Mouse (Mus musculus) intestine, postnatal 0 days (tissue): ENCODE measurements around the gene Zfp609. TPM values are rescaled to one million over a fixed set of nuclear protein-coding genes. Genes with fewer than 3 reads are reported as not detected.

ENCODE experiments used
- ATAC-seq: fragments of 200-750 bp; cut with Nextera tagmentation; 2 replicates; pipeline ENCODE4 v1.8.0; 2017; ENCODE audit warnings: mild to moderate bottlenecking, moderate TSS enrichment, moderate library complexity
- H3K27ac ChIP-seq: fragments of 300-500 bp; sonication (generic); 2 replicates; pipeline ENCODE4 v1.5.1; 2014; ENCODE audit warnings: mild to moderate bottlenecking, low read depth, low read length, moderate library complexity
- H3K27me3 ChIP-seq: fragments of 300-500 bp; sonication (generic); replicated peaks from 2 replicates; pipeline ENCODE4 v1.6.1; 2014; ENCODE audit warnings: low read length, mixed read lengths; ENCODE audit not compliant: control insufficient read depth, insufficient read depth
- H3K36me3 ChIP-seq: fragments of 300-500 bp; sonication (generic); 2 replicates; pipeline ENCODE4 v1.6.1; 2014; ENCODE audit warnings: mild to moderate bottlenecking, moderate library complexity; ENCODE audit not compliant: control insufficient read depth, insufficient read depth
- H3K4me1 ChIP-seq: fragments of 300-500 bp; sonication (generic); replicated peaks from 2 replicates; pipeline ENCODE4 v1.6.1; 2014; ENCODE audit warnings: antibody characterized with exemption, low read length, mixed read lengths; ENCODE audit not compliant: control insufficient read depth, insufficient read depth
- H3K4me2 ChIP-seq: fragments of 300-500 bp; sonication (generic); replicated peaks from 2 replicates; pipeline ENCODE4 v1.6.1; 2014; ENCODE audit warnings: low read depth, mild to moderate bottlenecking, moderate library complexity
- H3K4me3 ChIP-seq: fragments of 300-500 bp; sonication (generic); 2 replicates; pipeline ENCODE4 v1.5.1; 2014; ENCODE audit warnings: low read depth, low read length
- H3K9ac ChIP-seq: fragments of 300-500 bp; sonication (generic); 2 replicates; pipeline ENCODE4 v1.6.1; 2014; ENCODE audit warnings: mild to moderate bottlenecking, low read depth, low read length
- H3K9me3 ChIP-seq: fragments of 300-500 bp; sonication (generic); 2 replicates; pipeline ENCODE4 v1.6.1; 2016; ENCODE audit warnings: mixed run types; ENCODE audit not compliant: control insufficient read depth
- CTCF ChIP-seq: sonication (generic); IDR thresholded peaks from 2 replicates; pipeline ENCODE4 v1.5.1; 2016; ENCODE audit warnings: low read depth, mild to moderate bottlenecking, control low read depth, antibody characterized with exemption, moderate library complexity
- WGBS: fragments of 180-500 bp; shearing (Covaris S2); extraction: QIAGEN DNeasy Blood & Tissue Kit; methylation state at CpG from one replicate; pipeline ENCODE4 v1.1.7; 2014; 5-methylcytosine and 5-hydroxymethylcytosine counted together
- polyA plus RNA-seq: library from polyadenylated mRNA; unstranded; fragments of >200 nt; fragmentation: Nextera tagmentation; extraction: Ambion mirVana; gene quantifications from 2 replicates; pipeline ENCODE4 v1.2.1, GENCODE M21; 2015

Gene Zfp609
- 3.1 and 3.7 TPM in 2 replicates for polyA plus RNA-seq

DNA sequence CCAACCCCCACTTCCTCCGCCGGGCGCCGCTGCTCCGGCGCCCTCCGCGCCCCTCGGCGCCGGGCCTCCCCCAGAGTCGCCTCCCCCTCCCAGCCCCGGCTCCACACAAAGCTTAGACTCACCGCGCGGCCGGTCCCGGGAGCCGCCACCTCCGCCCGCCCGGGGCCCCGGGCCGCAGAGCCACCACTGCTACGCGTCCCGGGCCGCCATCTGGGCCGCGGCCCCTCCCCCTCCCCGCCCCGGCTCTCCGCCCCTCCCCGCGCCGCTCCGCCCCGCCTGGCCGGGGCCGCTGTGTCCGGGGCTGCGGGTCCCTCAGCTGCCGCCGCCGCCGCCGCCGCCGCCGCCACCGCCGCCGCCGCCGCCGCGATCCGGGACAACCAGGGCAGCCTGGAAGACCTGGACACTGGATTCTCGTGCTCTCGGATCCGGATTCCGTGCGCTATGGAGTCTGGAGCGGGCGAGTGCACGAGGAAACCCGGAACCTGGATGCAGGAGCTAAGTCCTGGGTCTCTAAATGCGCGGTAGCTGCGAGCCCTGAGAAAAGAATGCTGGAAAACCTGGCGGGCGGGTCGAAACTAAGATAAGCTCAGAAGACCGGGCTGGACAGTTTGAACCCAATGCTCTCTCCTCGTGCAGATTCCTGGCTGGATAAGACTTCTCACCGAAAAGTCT is at the start of gene Zfp609:
Gene Zfp609, minus strand, starts transcription at position 221 of the 672 bp plus-strand sequence.
- H3K9ac ChIP-seq, result peak within 1 kb of the TSS; percentile 91
- peak within 1 kb of the TSS; percentile 99 for H3K27ac ChIP-seq
- peak within 1 kb of the TSS; percentile 76 for H3K4me2 ChIP-seq
- TF ChIP-seq CTCF, result no peak
- H3K4me1 ChIP-seq, result peaks cover 5% of the 10 kb centered on the region; the same call in 1 of the 2 replicates
- peak; percentile 89 for ATAC-seq
- H3K27me3 ChIP-seq, result no peaks in the 10 kb centered on the region
- peak within 1 kb of the TSS; percentile 90 for H3K4me3 ChIP-seq
- H3K36me3 ChIP-seq, result no peaks in the 10 kb centered on the region
- no peaks in the 10 kb centered on the region for H3K9me3 ChIP-seq
- under 1% methylated on average over 65 of the region's 76 CpGs for WGBS

DNA sequence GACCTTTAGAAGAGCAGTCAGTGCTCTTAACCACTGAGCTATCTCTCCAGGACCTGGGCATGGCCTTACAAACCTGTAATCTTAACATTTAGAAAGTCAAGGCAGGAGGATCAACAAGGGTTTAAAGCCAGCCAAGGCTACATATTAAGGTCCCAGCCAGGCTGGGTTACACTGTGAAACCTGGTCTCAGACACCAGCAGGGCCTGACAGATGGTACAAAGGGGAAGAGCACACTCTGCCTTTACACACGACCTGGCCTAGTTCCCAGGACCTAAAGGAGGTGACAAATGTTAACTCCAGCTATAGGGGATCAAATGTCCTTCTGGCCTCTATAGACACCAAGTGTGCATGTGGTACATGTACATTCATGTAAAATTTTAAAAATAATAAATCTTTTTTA is 32.3 kb upstream of the Zfp609 start:
- Histone ChIP-seq H3K9me3 (no peaks in the 10 kb centered on the region), H3K4me3 (no peak overlapping the region), H3K4me2 (no peak overlapping the region), H3K27ac (no peak overlapping the region), H3K36me3 (peaks cover 45% of the 10 kb centered on the region), H3K9ac (no peak overlapping the region), H3K4me1 (no peaks in the 10 kb centered on the region), H3K27me3 (no peaks in the 10 kb centered on the region)
- WGBS, result 74% methylated on average over 1 of the region's 1 CpGs
- no peak for TF ChIP-seq CTCF
- no peak for ATAC-seq

DNA sequence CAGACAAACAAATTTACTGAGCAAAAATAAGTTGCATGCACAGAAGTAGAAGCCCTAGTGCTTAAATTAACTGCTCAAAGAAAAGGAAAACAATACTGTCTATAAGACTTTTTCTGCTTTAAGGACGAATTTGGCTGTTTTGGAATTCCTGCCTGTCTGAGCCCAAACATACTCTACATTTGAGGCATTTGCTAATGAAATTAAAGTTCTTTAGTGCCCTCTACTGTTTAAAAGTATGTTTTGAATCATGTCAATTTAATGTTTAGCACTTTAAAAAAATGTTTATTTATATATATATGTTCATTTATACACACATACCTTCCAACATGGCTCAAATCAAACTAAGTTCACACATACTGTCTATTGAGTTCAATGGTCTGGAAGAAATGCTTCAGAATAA is 22.8 kb upstream of the Zfp609 start:
- no peak overlapping the region for H3K9ac ChIP-seq
- H3K27me3 ChIP-seq, result no peaks in the 10 kb centered on the region
- H3K9me3 ChIP-seq, result no peaks in the 10 kb centered on the region
- H3K27ac ChIP-seq, result no peak overlapping the region
- peaks cover 25% of the 10 kb centered on the region for H3K36me3 ChIP-seq
- peak; percentile 45 for TF ChIP-seq CTCF
- no peak overlapping the region for H3K4me2 ChIP-seq
- 13% methylated on average over 1 of the region's 1 CpGs for WGBS
- no peak for ATAC-seq
- H3K4me1 ChIP-seq, result no peaks in the 10 kb centered on the region
- no peak overlapping the region for H3K4me3 ChIP-seq

DNA sequence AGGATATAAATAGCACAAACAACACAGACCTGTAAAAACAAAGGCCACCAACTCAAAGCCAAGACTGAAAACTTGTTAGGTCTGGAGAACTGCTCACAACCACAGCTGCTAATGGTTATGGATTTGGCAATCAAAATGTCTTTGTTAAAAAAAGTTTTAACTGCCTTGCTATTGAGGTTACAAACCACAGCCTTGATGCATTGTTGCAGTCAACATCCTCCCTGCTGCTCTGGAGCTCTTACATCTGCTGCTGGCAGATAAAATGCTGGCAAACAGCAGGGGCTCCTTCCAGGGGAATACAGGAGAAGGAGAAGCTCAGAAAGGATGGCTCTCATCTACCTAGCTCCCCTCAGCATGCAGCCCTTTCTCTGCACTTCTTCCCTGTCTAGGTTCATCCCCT is 20.8 kb upstream of the Zfp609 start:
- Histone ChIP-seq H3K9ac (no peak overlapping the region), H3K4me2 (no peak overlapping the region), H3K9me3 (no peaks in the 10 kb centered on the region), H3K27ac (no peak overlapping the region), H3K36me3 (peaks cover 13% of the 10 kb centered on the region), H3K4me1 (no peaks in the 10 kb centered on the region; the same call in 1 of the 2 replicates), H3K4me3 (no peak overlapping the region), H3K27me3 (no peaks in the 10 kb centered on the region)
- no peak for TF ChIP-seq CTCF
- ATAC-seq, result no peak

DNA sequence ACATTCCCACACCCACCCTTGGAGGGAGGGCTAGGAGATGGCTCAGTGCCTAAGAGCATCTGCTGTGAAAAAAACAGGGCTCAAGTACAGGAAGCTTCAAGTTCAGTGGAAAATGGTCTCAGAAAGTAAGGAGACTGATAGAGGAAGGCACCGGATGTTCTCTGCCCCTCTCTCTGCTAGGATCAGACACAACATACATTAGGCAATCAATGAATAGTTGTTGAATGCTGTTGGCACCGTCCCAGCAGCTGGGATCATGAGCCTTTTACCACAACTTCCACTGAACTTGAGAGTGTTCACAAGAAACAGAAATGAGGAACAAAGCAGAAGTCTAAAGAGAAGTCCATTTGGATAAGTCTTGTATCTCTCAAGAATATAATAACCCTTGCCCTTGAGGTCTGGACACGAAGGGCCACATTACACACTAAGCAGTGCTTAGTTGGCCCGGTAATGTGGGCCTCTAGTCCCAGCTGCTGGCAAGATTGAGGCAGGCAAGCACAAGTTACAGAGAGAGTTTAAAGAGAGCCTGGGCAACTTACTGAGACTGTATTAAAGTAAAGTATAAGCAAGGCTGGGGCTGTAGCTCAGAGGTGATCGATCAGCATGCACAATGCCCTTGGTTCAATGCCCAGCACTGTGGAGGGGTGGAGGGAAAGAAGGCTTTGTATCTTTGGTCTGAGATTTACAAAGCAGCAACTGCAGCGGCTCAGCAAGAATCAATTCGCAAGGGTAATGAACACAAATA is 17.2 kb upstream of the Zfp609 start:
- ATAC-seq, result no peak
- TF ChIP-seq CTCF, result peak; percentile 26; the same call in 1 of the 2 replicates
- Histone ChIP-seq H3K9ac (no peak overlapping the region; the same call in 1 of the 2 replicates), H3K27me3 (no peaks in the 10 kb centered on the region), H3K27ac (no peak overlapping the region), H3K9me3 (no peaks in the 10 kb centered on the region), H3K4me3 (no peak overlapping the region), H3K36me3 (0 out of 2 replicates have a peak, but pooled peaks cover 3% of the 10 kb centered on the region), H3K4me2 (no peak overlapping the region), H3K4me1 (no peaks in the 10 kb centered on the region; the same call in 1 of the 2 replicates)
- 72% methylated on average over 7 of the region's 7 CpGs for WGBS

DNA sequence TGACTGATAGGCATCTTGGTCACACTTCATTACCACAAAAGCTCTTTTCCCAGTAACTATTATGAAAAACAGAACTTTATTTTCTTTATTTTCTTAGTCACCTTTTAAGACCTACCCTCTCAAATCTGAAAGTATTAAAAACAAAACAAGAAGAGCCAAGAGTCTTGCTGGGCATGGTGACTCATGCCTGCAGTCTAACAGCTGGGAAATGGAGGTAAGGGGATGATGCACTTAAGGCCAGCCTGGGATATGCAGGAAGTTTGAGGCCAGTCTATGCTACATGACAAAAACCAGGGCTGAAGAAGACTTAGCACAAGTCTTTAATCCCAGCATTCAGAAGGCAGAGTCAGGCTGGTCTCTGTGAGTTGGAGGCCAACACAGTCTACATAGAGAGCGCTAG is 12.5 kb upstream of the Zfp609 start:
- ATAC-seq, result no peak

More for the DNA sequence above, 12.5 kb upstream of the Zfp609 start:
- no peaks in the 10 kb centered on the region for H3K9me3 ChIP-seq
- H3K4me3 ChIP-seq, result no peak overlapping the region
- no peaks in the 10 kb centered on the region for H3K27me3 ChIP-seq
- peaks cover 8% of the 10 kb centered on the region for H3K36me3 ChIP-seq
- H3K4me2 ChIP-seq, result no peak overlapping the region
- no peak overlapping the region for H3K27ac ChIP-seq
- no peaks in the 10 kb centered on the region; the same call in 1 of the 2 replicates for H3K4me1 ChIP-seq
- no peak for TF ChIP-seq CTCF
- no peak overlapping the region for H3K9ac ChIP-seq
- WGBS, result 97% methylated on average over 1 of the region's 1 CpGs
